Mouse (Mus musculus) sigmoid colon, adult 10 weeks (tissue): ENCODE results near the gene Psd. TPM values are rescaled to one million over a fixed set of nuclear protein-coding genes. Genes with fewer than 3 reads are reported as not detected.

ENCODE experiments used
- polyA plus RNA-seq: library from polyadenylated mRNA; stranded (reverse); fragments of 350-450 nt; fragmentation: Illumina TruSeq; extraction: RNeasy Lipid Tissue Mini Kit (QIAGEN cat#74804); gene quantifications from one replicate; pipeline ENCODE4 v1.2.3, GENCODE M21; 2014; ENCODE audit warnings: low read depth, low replicate concordance

The Psd gene
- polyA plus RNA-seq = 2.7 TPM

GRCm38 (mm10) chr19:46326756-46327305 is at the start of gene Psd:
Gene Psd, minus strand, starts transcription at chr19:46327156.

DNA sequence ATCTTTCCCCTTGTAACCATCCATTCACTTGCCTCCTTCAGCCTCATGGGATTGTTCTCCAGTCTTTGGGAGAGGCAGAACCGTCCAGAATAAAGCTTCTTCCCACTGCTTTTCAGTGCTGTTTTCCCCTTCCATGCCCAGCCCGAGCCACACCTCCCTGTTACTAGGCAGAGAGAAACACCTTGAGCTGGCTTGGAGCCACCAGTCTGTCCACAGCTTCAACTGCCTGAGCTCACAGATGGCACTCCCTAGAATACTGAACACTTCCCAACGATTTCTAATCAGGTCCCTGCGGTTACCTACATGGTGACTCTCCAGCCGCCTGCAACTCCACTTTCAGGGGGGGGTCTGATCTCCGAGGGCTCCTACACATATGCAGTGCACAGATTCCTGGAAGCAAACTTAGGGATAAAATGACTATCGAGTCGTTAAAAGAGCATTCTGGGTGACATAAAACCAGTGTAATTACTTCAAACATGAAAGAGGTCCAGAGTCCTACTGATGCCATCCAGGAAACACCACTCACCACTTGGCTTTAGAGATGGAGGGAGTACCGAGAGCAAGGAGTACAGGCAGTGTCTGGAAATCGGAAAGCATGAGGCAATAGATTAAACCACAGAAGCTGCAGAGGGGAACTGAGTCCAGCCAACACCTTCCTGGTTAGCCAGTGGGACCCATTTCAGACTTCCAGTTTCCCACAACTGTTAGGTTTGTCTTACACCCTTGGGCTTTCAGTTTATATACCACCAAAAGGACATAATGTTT is 23.4 kb upstream of the Psd start, which contains the start of gene 2310034G01Rik:
TSS of gene 2310034G01Rik (minus strand) at position 135 of the 765 bp plus-strand sequence.

DNA sequence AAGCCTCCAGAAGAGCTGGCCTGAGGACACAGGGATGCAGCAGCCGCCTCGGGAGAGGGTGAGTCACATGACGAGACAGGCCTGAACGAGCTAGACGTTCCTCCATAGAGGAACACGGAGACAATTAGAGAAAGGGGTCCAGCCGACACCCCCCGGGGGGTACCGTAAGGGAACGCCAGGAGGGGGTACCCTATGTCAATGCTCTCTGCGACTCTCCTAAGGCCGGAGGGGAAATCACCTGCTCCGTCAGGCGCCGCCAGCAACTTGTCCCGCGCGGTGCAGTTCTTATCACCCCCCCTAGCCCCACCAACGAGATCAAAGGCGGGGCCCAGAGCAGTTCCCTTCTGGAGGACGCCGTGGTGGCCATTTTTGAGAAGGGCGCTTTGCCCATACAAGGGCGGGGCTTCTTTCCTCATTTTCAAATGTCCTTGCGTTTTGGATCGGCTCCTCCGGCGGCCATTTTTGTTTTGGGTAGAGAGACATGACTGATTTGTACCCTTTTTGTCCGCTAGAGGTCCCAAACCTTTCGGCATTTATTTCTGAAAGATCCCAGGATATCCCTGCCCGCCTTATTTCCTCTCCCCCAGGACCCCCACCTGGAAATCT is 11.5 kb upstream of the Psd start, which contains the start of gene Cuedc2:
TSS of gene Cuedc2 (minus strand) at position 372 of the 606 bp plus-strand sequence.

DNA sequence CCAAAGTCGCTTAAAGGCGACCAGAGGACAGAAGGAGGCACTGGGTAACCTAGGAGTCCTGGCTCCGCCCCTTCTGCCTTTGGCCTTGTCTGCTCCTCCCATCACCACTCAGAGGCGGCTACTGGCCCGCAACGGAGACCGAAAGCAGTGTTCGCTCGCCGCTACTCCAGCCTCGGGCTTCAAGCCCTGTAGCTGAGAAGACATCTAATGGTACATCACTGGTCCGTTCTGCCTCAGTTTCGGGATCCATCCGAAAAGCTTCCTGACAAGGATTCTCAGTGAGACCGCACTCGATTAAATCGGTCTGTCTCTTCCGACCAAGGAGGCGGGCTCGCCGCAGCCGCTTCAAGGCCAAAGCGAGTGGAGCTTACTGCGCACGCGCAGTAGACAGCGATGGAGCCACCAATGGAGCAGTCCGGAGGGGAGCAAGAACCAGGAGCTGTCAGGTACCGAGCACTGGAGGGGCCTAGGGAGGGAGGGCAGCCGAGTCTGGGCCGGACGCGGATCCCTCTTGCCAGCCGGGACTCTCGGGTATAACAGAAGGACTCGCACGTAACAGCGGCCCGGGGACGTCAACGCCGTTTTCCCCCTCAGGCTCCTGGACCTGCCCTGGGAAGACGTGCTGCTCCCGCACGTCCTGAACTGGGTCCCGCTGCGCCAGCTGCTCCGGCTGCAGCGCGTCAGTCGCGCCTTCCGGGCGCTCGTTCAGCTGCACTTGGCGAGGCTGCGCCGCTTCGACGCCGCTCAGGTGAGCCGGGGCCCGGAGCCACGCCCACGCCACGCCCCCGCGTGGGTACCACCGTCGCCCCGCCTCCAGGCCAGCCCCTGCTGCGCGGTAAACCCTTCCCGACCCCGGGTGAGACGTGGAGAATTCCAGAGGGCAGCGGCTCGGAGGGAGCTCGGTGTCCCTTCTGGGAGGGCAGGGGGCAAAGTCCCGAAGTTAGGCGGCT is 1.4 kb upstream of the Psd start, which contains the start of gene Fbxl15:
TSS of gene Fbxl15 (plus strand) at position 104 of the 950 bp plus-strand sequence.

DNA sequence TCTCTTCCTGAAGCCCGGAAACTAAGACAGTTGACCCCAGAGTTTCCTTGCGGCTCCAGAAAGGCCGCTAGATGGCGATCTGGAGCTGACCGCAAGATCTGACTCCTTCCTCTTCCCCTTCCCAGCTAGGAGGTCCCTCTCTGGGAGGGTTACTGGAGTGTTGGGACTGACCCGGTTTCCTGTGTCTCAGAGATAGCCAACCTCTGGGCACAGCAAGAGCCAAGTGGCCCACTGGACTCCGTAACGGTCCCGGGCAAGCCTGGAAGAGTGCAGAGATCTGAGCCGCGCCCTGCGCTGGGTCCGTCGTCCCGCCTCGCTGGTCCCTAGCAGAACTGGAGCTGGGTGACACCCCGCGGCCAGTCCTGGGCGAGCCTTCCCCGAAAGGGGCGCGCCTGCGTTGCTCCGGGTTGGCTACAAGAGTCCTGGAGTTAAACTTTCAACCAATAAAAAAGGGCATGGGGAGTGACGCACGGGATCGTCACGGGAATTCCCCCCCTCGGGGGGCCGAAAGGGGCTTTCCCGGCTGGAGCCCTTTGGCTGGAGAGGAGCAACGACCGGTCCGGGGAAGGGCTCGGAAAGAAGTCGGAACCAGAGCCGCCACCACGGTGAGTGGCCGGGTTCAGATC is 22.6 kb downstream of the Psd start, which contains the start of gene Nfkb2:
TSS of gene Nfkb2 (plus strand) at position 105 of the 626 bp plus-strand sequence.

Other genes starting within 250 kb of the Psd start
- gene Elovl3, start 195.3 kb downstream of the Psd start, polyA plus RNA-seq = not detected
- not detected for gene Pitx3, start 178.8 kb downstream of the Psd start, polyA plus RNA-seq
- gene Gbf1, start 174.6 kb downstream of the Psd start, polyA plus RNA-seq = 34.5 TPM
- gene Nfkb2, start 22.8 kb downstream of the Psd start, polyA plus RNA-seq = 1.6 TPM
- not detected for gene Fbxl15, start 1.0 kb upstream of the Psd start, polyA plus RNA-seq
- 2.8 TPM for gene Cuedc2, start 11.5 kb upstream of the Psd start, polyA plus RNA-seq
- 1.1 TPM for gene Mfsd13a, start 14.0 kb upstream of the Psd start, polyA plus RNA-seq
- 1.8 TPM for gene 2310034G01Rik, start 23.1 kb upstream of the Psd start, polyA plus RNA-seq
- gene Actr1a, start 68.6 kb upstream of the Psd start, polyA plus RNA-seq = 47.3 TPM
- 2.4 TPM for gene Sufu, start 69.7 kb upstream of the Psd start, polyA plus RNA-seq
- 5.2 TPM for gene Trim8, start 174.5 kb upstream of the Psd start, polyA plus RNA-seq
- 33.2 TPM for gene Arl3, start 246.0 kb upstream of the Psd start, polyA plus RNA-seq
- gene Sfxn2, start 246.2 kb upstream of the Psd start, polyA plus RNA-seq = 9.9 TPM